Mouse (Mus musculus): Measurements from ENCODE around the gene Sbk3.
A peak's percentile ranks its signal among the peaks of the same experiment; 100 is the strongest.

Gene Sbk3

GRCm38 (mm10) chr7:4993347-4993998 lies 22.5 kb upstream of the Sbk3 start:
- DNase-seq (ENCODE audit: low spot score in 2 of 2): no peak

- DNase-seq (ENCODE audit: low spot score in 2 of 2): no peak
Observed at GRCm38 (mm10) chr7:4988250-4988649, 17.3 kb upstream of the Sbk3 start.

GRCm38 (mm10) chr7:4976832-4977231 lies 5.9 kb upstream of the Sbk3 start:
- DNase-seq (ENCODE audit: low spot score in 2 of 2): no peak

- DNase-seq (ENCODE audit: low spot score in 2 of 2): no peak
Observed at GRCm38 (mm10) chr7:4975455-4975854, 4.5 kb upstream of the Sbk3 start.

- DNase-seq (ENCODE audit: low spot score in 2 of 2): no peak
Observed at GRCm38 (mm10) chr7:4972321-4973047, 1.5 kb upstream of the Sbk3 start.

- no peak for DNase-seq (ENCODE audit: low spot score in 2 of 2)
Observed at GRCm38 (mm10) chr7:4971710-4972109, 742 bp upstream of the Sbk3 start.

- no peak for DNase-seq (ENCODE audit: low spot score in 2 of 2)
Observed at GRCm38 (mm10) chr7:4964988-4965387, 6.0 kb downstream of the Sbk3 start.

- DNase-seq (ENCODE audit: low spot score in 2 of 2): peak; percentile 73 to 77
Observed at GRCm38 (mm10) chr7:4964272-4964671, 6.7 kb downstream of the Sbk3 start, which contains the start of gene Sbk2. Gene Sbk2, minus strand, starts transcription at chr7:4964406.

GRCm38 (mm10) chr7:4963527-4963926 lies 7.4 kb downstream of the Sbk3 start:
- DNase-seq (ENCODE audit: low spot score in 2 of 2): no peak

- DNase-seq (ENCODE audit: low spot score in 2 of 2): peak; percentile 23 to 35
Observed at GRCm38 (mm10) chr7:4957361-4957760, 13.6 kb downstream of the Sbk3 start.

GRCm38 (mm10) chr7:4953815-4954445 lies 17.0 kb downstream of the Sbk3 start:
- no peak for DNase-seq (ENCODE audit: low spot score in 2 of 2)

- DNase-seq (ENCODE audit: low spot score in 2 of 2): no peak
Observed at GRCm38 (mm10) chr7:4950561-4951342, 20.2 kb downstream of the Sbk3 start.

GRCm38 (mm10) chr7:4948386-4948785 lies 22.6 kb downstream of the Sbk3 start:
- DNase-seq (ENCODE audit: low spot score in 2 of 2): no peak

- DNase-seq (ENCODE audit: low spot score in 2 of 2): no peak
Observed at GRCm38 (mm10) chr7:4947855-4948254, 23.1 kb downstream of the Sbk3 start.

- DNase-seq (ENCODE audit: low spot score in 2 of 2): peak; percentile 92 to 93
Observed at GRCm38 (mm10) chr7:4943223-4943815, 27.6 kb downstream of the Sbk3 start.

GRCm38 (mm10) chr7:4942673-4943072 lies 28.3 kb downstream of the Sbk3 start:
- no peak for DNase-seq (ENCODE audit: low spot score in 2 of 2)

- DNase-seq (ENCODE audit: low spot score in 2 of 2): peak; percentile 68 to 81
Observed at GRCm38 (mm10) chr7:4940068-4940479, 30.9 kb downstream of the Sbk3 start.

GRCm38 (mm10) chr7:4938456-4938855 lies 32.5 kb downstream of the Sbk3 start:
- DNase-seq (ENCODE audit: low spot score in 2 of 2): peak; percentile 64 to 65

- no peak for DNase-seq (ENCODE audit: low spot score in 2 of 2)
Observed at GRCm38 (mm10) chr7:4937392-4937791, 33.6 kb downstream of the Sbk3 start.

GRCm38 (mm10) chr7:4936832-4937231 lies 34.1 kb downstream of the Sbk3 start:
- no peak for DNase-seq (ENCODE audit: low spot score in 2 of 2)

GRCm38 (mm10) chr7:4934160-4934914 lies 36.6 kb downstream of the Sbk3 start:
- no peak for DNase-seq (ENCODE audit: low spot score in 2 of 2)
